Mouse (Mus musculus): Measurements from ENCODE around the gene Prkca. TPM values are rescaled to one million over a fixed set of nuclear protein-coding genes. Genes with fewer than 3 reads are reported as not detected.

Gene Prkca
- polyA plus RNA-seq, 1 experiment from 2014 or later = 9.7 TPM

DNA sequence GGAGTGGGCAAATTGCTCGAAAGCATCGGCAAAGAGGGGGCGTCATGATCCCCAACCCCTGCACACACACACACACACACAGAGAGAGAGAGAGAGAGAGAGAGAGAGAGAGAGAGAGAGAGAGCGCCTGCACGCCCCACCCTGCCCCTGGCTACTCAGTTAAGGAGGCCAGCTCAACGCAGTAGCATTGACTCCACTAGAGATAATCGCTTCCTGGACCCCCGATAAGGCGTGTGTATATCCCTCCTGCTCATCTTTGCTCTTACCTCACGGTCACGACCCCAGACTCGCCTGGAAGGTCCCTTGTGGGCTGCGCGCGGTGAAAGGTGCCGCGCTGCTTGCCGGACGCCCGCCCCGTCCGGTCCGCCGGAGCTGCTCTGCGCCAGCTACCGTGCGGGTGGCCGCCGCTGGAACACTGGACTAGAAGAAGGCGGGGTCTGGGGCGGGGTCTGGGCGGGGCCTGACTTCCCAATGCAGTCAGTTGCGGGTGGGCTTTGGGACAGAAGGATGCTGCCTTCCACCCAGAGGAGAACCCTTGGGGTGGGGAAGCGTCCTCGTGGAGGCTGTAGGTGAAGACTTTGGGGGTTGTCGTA, 429.0 kb downstream of the Prkca start, which contains the start of gene Cacng5:
Gene Cacng5 (minus strand): TSS at position 422 of the 593 bp plus-strand sequence.
- Histone ChIP-seq H3K4me1 (0 out of 2 replicates have a peak, but pooled peaks cover 5% of the 10 kb centered on the region), H3K4me2 (peak within 1 kb of the TSS; percentile 55), H3K36me3 (no peaks in the 10 kb centered on the region), H3K27ac (no peak within 1 kb of the TSS), H3K9me3 (no peaks in the 10 kb centered on the region), H3K9ac (no peak within 1 kb of the TSS), H3K27me3 (peaks cover 30% of the 10 kb centered on the region; the same call in 1 of the 2 replicates), H3K4me3 (peak within 1 kb of the TSS; percentile 20; the same call in 1 of the 2 replicates)
- peak; percentile 52; the same call in 1 of the 2 replicates for ATAC-seq (ENCODE audit: borderline replicate concordance, extremely low read depth, low FRiP score, low TSS enrichment)
- WGBS = 5% methylated on average over 36 of the region's 36 CpGs

DNA sequence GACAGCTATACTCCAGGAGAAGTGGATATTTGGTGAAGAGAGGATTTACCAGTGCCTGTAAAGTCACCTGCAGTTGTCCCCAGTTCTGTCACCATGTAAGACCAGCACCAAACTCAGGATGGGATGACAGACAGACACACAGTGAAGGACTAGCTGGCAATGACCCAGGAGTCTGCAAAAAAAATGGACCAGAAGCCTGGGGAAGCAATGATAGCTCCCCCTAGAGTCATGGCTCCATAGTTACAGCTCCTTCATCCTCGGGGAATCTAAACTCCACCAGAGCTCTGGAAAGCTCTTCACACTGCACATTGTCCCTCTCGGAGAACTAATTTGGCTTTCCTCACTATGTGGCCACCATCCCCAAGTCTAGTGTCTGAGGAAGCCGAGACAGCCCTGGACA, 430.4 kb downstream of the Prkca start:
- Histone ChIP-seq H3K36me3 (no peaks in the 10 kb centered on the region), H3K27me3 (peaks cover 30% of the 10 kb centered on the region; the same call in 1 of the 2 replicates), H3K4me1 (0 out of 2 replicates have a peak, but pooled peaks cover 5% of the 10 kb centered on the region), H3K4me3 (no peak overlapping the region), H3K9ac (no peak overlapping the region), H3K27ac (no peak overlapping the region), H3K4me2 (no peak overlapping the region), H3K9me3 (no peaks in the 10 kb centered on the region)
- ATAC-seq (ENCODE audit: borderline replicate concordance, extremely low read depth, low FRiP score, low TSS enrichment) = no peak
- whole genome bisulfite sequencing = 55% methylated on average over 3 of the region's 3 CpGs

DNA sequence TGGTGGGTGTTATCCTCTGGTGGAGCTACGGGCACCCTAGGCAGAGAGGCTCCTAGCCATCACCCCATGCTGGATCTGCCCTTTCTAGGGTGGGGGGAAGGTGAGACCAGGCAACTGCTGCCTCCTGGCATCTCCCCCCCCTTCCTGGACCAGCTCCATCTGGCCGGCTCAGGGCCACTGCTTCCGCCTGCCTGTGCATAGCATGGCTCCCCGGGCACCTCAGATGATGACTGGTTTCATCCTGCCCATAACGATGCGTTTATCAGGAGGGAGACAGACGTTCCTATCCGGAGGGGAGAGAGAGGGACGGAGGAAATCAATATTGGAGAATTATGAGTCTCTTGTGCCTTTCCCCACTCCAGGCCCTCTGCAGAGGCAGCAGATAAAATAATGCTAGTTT, 438.4 kb downstream of the Prkca start:
- H3K4me1 ChIP-seq = no peaks in the 10 kb centered on the region
- WGBS = 70% methylated on average over 9 of the region's 9 CpGs
- H3K36me3 ChIP-seq = no peaks in the 10 kb centered on the region
- no peak overlapping the region for H3K9ac ChIP-seq
- H3K9me3 ChIP-seq = no peaks in the 10 kb centered on the region
- no peak for ATAC-seq (ENCODE audit: borderline replicate concordance, extremely low read depth, low FRiP score, low TSS enrichment)
- H3K4me3 ChIP-seq = no peak overlapping the region
- no peak overlapping the region for H3K4me2 ChIP-seq
- no peak overlapping the region for H3K27ac ChIP-seq
- H3K27me3 ChIP-seq = no peaks in the 10 kb centered on the region

DNA sequence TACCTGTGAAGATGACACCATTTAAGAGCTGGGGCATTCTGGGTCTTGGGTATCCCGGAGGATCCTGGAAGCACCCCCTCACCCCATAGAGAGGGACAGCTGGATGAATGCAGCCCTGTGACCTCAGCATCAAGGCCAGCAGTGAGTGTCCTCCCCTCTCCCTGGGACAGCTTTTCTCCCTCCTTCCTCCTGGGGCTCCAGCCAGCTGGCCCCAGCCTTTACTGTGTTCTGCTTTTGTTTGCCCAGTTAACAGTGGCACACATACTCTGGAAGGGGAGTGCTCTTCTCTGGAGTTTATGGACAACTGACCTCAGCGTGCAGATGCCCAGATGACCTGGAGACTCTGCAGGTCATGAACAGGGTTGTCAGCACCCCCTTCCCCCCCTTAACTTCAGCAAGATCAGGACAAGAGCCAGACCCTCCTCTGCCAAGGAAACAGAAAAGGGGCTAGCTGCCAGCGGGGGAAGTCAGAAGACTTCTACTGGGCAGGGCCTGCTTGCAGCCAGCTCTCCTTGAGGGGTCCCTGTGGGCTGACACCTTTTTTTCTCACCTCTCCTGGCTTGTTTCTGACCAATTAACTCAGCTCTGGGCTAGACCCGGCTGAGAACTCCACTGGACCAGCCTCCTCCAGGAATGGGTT, 439.6 kb downstream of the Prkca start:
- H3K27me3 ChIP-seq = no peaks in the 10 kb centered on the region
- no peak for ATAC-seq (ENCODE audit: borderline replicate concordance, extremely low read depth, low FRiP score, low TSS enrichment)
- no peaks in the 10 kb centered on the region for H3K9me3 ChIP-seq
- no peak overlapping the region for H3K27ac ChIP-seq
- H3K4me3 ChIP-seq = no peak overlapping the region
- WGBS = 12% methylated on average over 4 of the region's 4 CpGs
- no peaks in the 10 kb centered on the region for H3K36me3 ChIP-seq
- H3K9ac ChIP-seq = no peak overlapping the region
- no peak overlapping the region for H3K4me2 ChIP-seq
- H3K4me1 ChIP-seq = no peaks in the 10 kb centered on the region

DNA sequence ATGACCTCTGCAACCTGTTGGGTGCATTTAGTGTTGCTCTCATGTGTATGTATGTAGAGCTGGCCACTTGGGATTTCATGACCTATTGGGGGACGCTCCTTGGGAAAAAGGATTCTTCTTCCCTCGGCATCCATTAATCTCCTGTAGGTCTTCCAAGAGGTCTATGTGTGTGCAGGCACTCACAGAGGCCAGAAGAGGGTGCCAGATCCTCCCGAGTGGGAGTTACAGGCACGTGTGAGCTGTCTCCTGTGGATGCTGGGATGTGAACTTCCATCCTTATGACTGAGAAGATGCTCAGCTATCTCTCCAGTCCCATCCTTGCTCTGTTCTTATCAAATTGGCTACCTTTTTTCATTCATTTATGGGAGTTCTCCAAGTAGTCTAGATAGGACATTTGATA, 443.3 kb downstream of the Prkca start:
- H3K4me1 ChIP-seq = no peaks in the 10 kb centered on the region
- H3K9ac ChIP-seq = no peak overlapping the region
- no peak for ATAC-seq (ENCODE audit: borderline replicate concordance, extremely low read depth, low FRiP score, low TSS enrichment)
- H3K27me3 ChIP-seq = no peaks in the 10 kb centered on the region
- no peak overlapping the region for H3K27ac ChIP-seq
- H3K9me3 ChIP-seq = no peaks in the 10 kb centered on the region
- 36% methylated on average over 4 of the region's 4 CpGs for WGBS
- no peak overlapping the region for H3K4me2 ChIP-seq
- H3K36me3 ChIP-seq = no peaks in the 10 kb centered on the region
- H3K4me3 ChIP-seq = no peak overlapping the region

DNA sequence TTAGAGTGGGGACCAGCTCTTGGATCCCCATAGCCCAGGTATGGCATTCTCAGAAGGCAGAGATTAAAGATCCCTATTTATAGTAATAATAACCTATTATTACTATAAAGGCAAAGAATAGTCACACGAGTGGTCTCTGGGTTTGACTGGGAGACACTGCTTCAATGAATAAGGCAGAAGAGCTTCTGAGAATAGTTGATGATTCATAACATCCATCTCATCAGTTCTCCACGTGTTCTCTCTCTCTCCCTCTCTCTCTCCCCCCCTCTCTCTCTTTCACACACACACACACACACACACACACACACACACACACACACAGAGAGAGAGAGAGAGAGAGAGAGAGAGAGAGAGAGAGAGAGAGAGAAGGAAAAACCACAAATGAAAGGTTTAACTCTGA, 445.0 kb downstream of the Prkca start:
- Histone ChIP-seq H3K36me3 (no peaks in the 10 kb centered on the region), H3K27ac (no peak overlapping the region), H3K4me1 (no peaks in the 10 kb centered on the region), H3K4me2 (no peak overlapping the region), H3K4me3 (no peak overlapping the region), H3K27me3 (no peaks in the 10 kb centered on the region), H3K9ac (no peak overlapping the region), H3K9me3 (no peaks in the 10 kb centered on the region)
- ATAC-seq (ENCODE audit: borderline replicate concordance, extremely low read depth, low FRiP score, low TSS enrichment) = no peak
- WGBS = 52% methylated on average over 2 of the region's 2 CpGs

DNA sequence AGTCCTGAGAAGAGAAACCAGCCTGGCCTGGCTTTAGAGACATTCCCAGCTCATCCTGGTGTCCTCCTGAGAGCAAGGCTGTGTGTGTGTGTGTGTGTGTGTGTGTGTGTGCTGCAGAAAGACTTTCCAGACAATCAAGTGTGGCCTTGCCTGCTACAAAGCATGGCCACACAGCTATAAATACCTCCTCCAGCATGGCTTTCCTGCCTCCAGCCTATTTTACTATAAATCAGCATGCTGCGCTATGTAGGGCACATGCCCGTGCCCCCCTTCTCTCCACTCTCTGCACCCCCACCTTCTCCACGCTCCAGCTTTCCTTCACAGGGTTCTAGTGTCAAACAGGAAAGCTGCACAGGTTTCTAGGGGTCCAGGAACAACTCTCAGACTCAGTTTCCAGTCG, 448.1 kb downstream of the Prkca start:
- Histone ChIP-seq H3K9ac (no peak overlapping the region), H3K36me3 (no peaks in the 10 kb centered on the region), H3K4me3 (no peak overlapping the region), H3K27ac (no peak overlapping the region), H3K9me3 (no peaks in the 10 kb centered on the region), H3K4me2 (no peak overlapping the region), H3K4me1 (no peaks in the 10 kb centered on the region), H3K27me3 (no peaks in the 10 kb centered on the region)
- ATAC-seq (ENCODE audit: borderline replicate concordance, extremely low read depth, low FRiP score, low TSS enrichment) = no peak
- WGBS = 58% methylated on average over 4 of the region's 4 CpGs

DNA sequence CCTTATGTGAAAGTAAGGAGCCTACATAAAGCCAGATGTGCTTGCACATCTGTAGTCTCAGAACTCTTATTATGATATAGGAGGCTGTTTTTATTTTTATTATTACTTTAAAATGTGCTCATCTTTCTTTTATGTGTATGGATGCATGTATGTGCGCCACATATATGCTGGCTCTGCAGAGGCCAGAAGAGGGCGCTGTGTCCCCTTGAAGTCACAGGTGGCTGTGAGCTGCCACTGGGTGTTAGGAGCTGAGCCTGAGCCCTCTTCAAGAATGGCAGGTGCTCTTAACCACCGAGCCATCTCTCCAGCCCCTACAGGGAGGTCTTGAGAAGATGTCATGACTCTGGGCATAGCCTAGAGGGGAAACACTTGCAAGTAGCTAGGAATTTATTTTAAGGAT, 452.4 kb downstream of the Prkca start:
- no peaks in the 10 kb centered on the region for H3K36me3 ChIP-seq
- no peak overlapping the region for H3K4me2 ChIP-seq
- H3K27ac ChIP-seq = no peak overlapping the region
- no peaks in the 10 kb centered on the region for H3K27me3 ChIP-seq
- no peak overlapping the region for H3K4me3 ChIP-seq
- ATAC-seq (ENCODE audit: borderline replicate concordance, extremely low read depth, low FRiP score, low TSS enrichment) = no peak
- H3K9ac ChIP-seq = no peak overlapping the region
- H3K9me3 ChIP-seq = no peaks in the 10 kb centered on the region
- 79% methylated on average over 3 of the region's 3 CpGs for WGBS
- no peaks in the 10 kb centered on the region for H3K4me1 ChIP-seq

DNA sequence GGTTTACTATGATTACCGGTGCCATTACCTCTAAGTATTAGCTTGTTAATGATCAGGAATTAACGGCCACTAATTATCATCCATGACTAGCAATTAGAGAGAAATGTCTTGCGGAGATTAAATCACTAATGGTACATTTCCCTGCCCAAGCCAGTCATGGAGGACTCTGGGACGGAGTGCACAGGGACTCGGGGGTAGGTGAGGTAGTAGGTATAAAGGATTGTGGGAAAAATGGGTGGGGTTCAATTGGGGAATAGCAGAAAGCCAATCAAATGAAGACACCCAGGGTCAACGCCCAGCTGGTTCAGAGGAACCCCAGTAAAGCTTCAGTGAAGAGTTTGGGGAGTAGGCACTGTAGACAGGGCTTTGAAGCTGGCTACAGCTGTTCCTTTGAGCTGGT, 456.4 kb downstream of the Prkca start:
- no peak overlapping the region for H3K4me3 ChIP-seq
- no peak overlapping the region for H3K27ac ChIP-seq
- H3K4me2 ChIP-seq = no peak overlapping the region
- no peaks in the 10 kb centered on the region for H3K36me3 ChIP-seq
- no peaks in the 10 kb centered on the region for H3K27me3 ChIP-seq
- no peaks in the 10 kb centered on the region for H3K4me1 ChIP-seq
- no peak overlapping the region for H3K9ac ChIP-seq
- no peaks in the 10 kb centered on the region for H3K9me3 ChIP-seq
- no peak for ATAC-seq (ENCODE audit: borderline replicate concordance, extremely low read depth, low FRiP score, low TSS enrichment)
- 81% methylated on average over 6 of the region's 6 CpGs for WGBS

Small RNA genes within 50 kb of the gene (microRNA-seq; reads per million reads assigned to microRNA genes)
- not detected for gene Mir7223

Other genes with a start within 250 kb of the Prkca start
- gene Apoh, start 574 bp downstream of the Prkca start, polyA plus RNA-seq (2015; fragmentation: Nextera tagmentation; extraction: Ambion mirVana) = 0.45 and 3.7 TPM in 2 replicates
- 15.8 and 19.4 TPM in 2 replicates for gene Cep112, start 81.3 kb upstream of the Prkca start, polyA plus RNA-seq (2015; fragmentation: Nextera tagmentation; extraction: Ambion mirVana)

Data from lung, embryonic 15.5 days (tissue).